Mouse (Mus musculus) kidney, postnatal 0 days (tissue): ENCODE results near the gene Zfp541. TPM values are rescaled to one million over a fixed set of nuclear protein-coding genes. Genes with fewer than 3 reads are reported as not detected.

Experiments
- ATAC-seq: fragments of 200-750 bp; cut with Nextera tagmentation; replicated peaks from 2 replicates; pipeline ENCODE4 v1.8.0; 2017; ENCODE audit warnings: low read depth, moderate number of reproducible peaks, moderate TSS enrichment, moderate library complexity; ENCODE audit not compliant: low FRiP score
- DNase-seq: peaks from one replicate; pipeline ENCODE4 v3.0.0-alpha.2; 2016; ENCODE audit warnings: low spot score
- H3K27ac ChIP-seq: fragments of 300-500 bp; sonication (generic); 2 replicates; pipeline ENCODE4 v1.5.1; 2014; ENCODE audit warnings: mild to moderate bottlenecking
- H3K27me3 ChIP-seq: fragments of 300-500 bp; sonication (generic); 2 replicates; pipeline ENCODE4 v1.6.1; 2014; ENCODE audit warnings: low read length, mixed read lengths; ENCODE audit not compliant: insufficient read depth
- H3K36me3 ChIP-seq: fragments of 300-500 bp; sonication (generic); 2 replicates; pipeline ENCODE4 v1.6.1; 2014; ENCODE audit warnings: low read length, mixed read lengths; ENCODE audit not compliant: insufficient read depth
- H3K4me1 ChIP-seq: fragments of 300-500 bp; sonication (generic); replicated peaks from 2 replicates; pipeline ENCODE4 v1.6.1; 2014; ENCODE audit warnings: antibody characterized with exemption, low read length, mixed read lengths; ENCODE audit not compliant: insufficient read depth
- H3K4me2 ChIP-seq: fragments of 300-500 bp; sonication (generic); 2 replicates; pipeline ENCODE4 v1.6.1; 2014; ENCODE audit warnings: mild to moderate bottlenecking, low read length, moderate library complexity, mixed read lengths
- H3K4me3 ChIP-seq: fragments of 300-500 bp; sonication (generic); replicated peaks from 2 replicates; pipeline ENCODE4 v1.5.1; 2014; ENCODE audit warnings: low read depth, low read length
- H3K9ac ChIP-seq: fragments of 300-500 bp; sonication (generic); 2 replicates; pipeline ENCODE4 v1.6.1; 2014; ENCODE audit warnings: low read depth, low read length
- H3K9me3 ChIP-seq: fragments of 300-500 bp; sonication (generic); replicated peaks from 2 replicates; pipeline ENCODE4 v1.6.1; 2016; ENCODE audit warnings: low read length, inconsistent platforms, mixed read lengths
- CTCF ChIP-seq: IDR thresholded peaks from 2 replicates; pipeline ENCODE4 v1.5.1; 2016; ENCODE audit warnings: antibody characterized with exemption, low read depth, mild to moderate bottlenecking, moderate library complexity
- WGBS: fragments of 180-500 bp; shearing (Covaris S2); extraction: QIAGEN DNeasy Blood & Tissue Kit; methylation state at CpG from one replicate; pipeline ENCODE4 v1.1.7; 2014; 5-methylcytosine and 5-hydroxymethylcytosine counted together
- polyA plus RNA-seq: library from polyadenylated mRNA; unstranded; fragments of >200 nt; fragmentation: Nextera tagmentation; extraction: Ambion mirVana; gene quantifications from 2 replicates; pipeline ENCODE4 v1.2.1, GENCODE M21; 2015

Zfp541 gene
- polyA plus RNA-seq, 1 experiment from 2014 or later = 0.05 TPM

GRCm38 (mm10) chr7:16129846-16130691 lies 68.5 kb downstream of the Zfp541 start:
- ATAC-seq = peak; percentile 72
- H3K4me2 ChIP-seq = peak overlapping the region; percentile 83
- peak overlapping the region; percentile 45 for H3K4me3 ChIP-seq
- H3K36me3 ChIP-seq = peaks cover 1% of the 10 kb centered on the region; the same call in 1 of the 2 replicates
- peak; percentile 87 for DNase-seq
- no peak overlapping the region; the same call in 1 of the 2 replicates for H3K27ac ChIP-seq
- 1% methylated on average over 33 of the region's 38 CpGs for WGBS
- peak overlapping the region; percentile 57 for H3K9ac ChIP-seq
- TF ChIP-seq CTCF = no peak
- H3K9me3 ChIP-seq = no peaks in the 10 kb centered on the region
- peaks cover 9% of the 10 kb centered on the region; the same call in 1 of the 2 replicates for H3K4me1 ChIP-seq
- no peaks in the 10 kb centered on the region for H3K27me3 ChIP-seq

GRCm38 (mm10) chr7:16130956-16131634 lies 69.5 kb downstream of the Zfp541 start:
- peak overlapping the region; percentile 83; the same call in 1 of the 2 replicates for H3K4me2 ChIP-seq
- H3K36me3 ChIP-seq = no peaks in the 10 kb centered on the region
- WGBS = 27% methylated on average over 13 of the region's 13 CpGs
- peak overlapping the region; percentile 45; the same call in 1 of the 2 replicates for H3K4me3 ChIP-seq
- ATAC-seq (no peak), DNase-seq (no peak)
- TF ChIP-seq CTCF = no peak
- no peaks in the 10 kb centered on the region for H3K27me3 ChIP-seq
- H3K27ac ChIP-seq = no peak overlapping the region
- H3K9ac ChIP-seq = no peak overlapping the region
- H3K9me3 ChIP-seq = no peaks in the 10 kb centered on the region
- H3K4me1 ChIP-seq = peaks cover 9% of the 10 kb centered on the region; the same call in 1 of the 2 replicates

- Histone ChIP-seq H3K9me3 (no peaks in the 10 kb centered on the region), H3K36me3 (no peaks in the 10 kb centered on the region), H3K4me1 (peaks cover 9% of the 10 kb centered on the region; the same call in 1 of the 2 replicates), H3K27ac (no peak overlapping the region), H3K4me3 (no peak overlapping the region), H3K9ac (no peak overlapping the region), H3K27me3 (no peaks in the 10 kb centered on the region), H3K4me2 (no peak overlapping the region)
- ATAC-seq = no peak
- 12% methylated on average over 7 of the region's 7 CpGs for WGBS
- no peak for TF ChIP-seq CTCF
- DNase-seq = no peak
Observed at GRCm38 (mm10) chr7:16132161-16132581, 70.6 kb downstream of the Zfp541 start.

- 67% methylated on average over 3 of the region's 3 CpGs for WGBS
- Histone ChIP-seq H3K36me3 (no peaks in the 10 kb centered on the region), H3K4me2 (no peak overlapping the region), H3K9ac (no peak overlapping the region), H3K27ac (no peak overlapping the region), H3K9me3 (no peaks in the 10 kb centered on the region), H3K4me1 (peaks cover 9% of the 10 kb centered on the region; the same call in 1 of the 2 replicates), H3K27me3 (no peaks in the 10 kb centered on the region), H3K4me3 (no peak overlapping the region)
- TF ChIP-seq CTCF = no peak
- ATAC-seq = no peak
- DNase-seq = no peak
Observed at GRCm38 (mm10) chr7:16132926-16133325, 71.3 kb downstream of the Zfp541 start.

GRCm38 (mm10) chr7:16133691-16134090 lies 72.1 kb downstream of the Zfp541 start:
- H3K4me3 ChIP-seq = no peak overlapping the region
- H3K9me3 ChIP-seq = no peaks in the 10 kb centered on the region
- WGBS = 94% methylated on average over 9 of the region's 9 CpGs
- H3K4me1 ChIP-seq = peaks cover 9% of the 10 kb centered on the region; the same call in 1 of the 2 replicates
- H3K36me3 ChIP-seq = no peaks in the 10 kb centered on the region
- no peak for TF ChIP-seq CTCF
- H3K27me3 ChIP-seq = no peaks in the 10 kb centered on the region
- ATAC-seq (no peak), DNase-seq (no peak)
- H3K9ac ChIP-seq = no peak overlapping the region
- no peak overlapping the region for H3K27ac ChIP-seq
- H3K4me2 ChIP-seq = no peak overlapping the region

GRCm38 (mm10) chr7:16134951-16135392 lies 73.4 kb downstream of the Zfp541 start:
- Histone ChIP-seq H3K9me3 (no peaks in the 10 kb centered on the region), H3K4me1 (0 out of 2 replicates have a peak, but pooled peaks cover 5% of the 10 kb centered on the region), H3K4me3 (no peak overlapping the region), H3K27me3 (no peaks in the 10 kb centered on the region), H3K9ac (no peak overlapping the region), H3K27ac (no peak overlapping the region), H3K36me3 (no peaks in the 10 kb centered on the region), H3K4me2 (no peak overlapping the region)
- no peak for TF ChIP-seq CTCF
- DNase-seq (no peak), ATAC-seq (no peak)
- WGBS = 65% methylated on average over 7 of the region's 7 CpGs

Other genes with a start within 250 kb of the Zfp541 start
- gene Obox6, start 222.1 kb upstream of the Zfp541 start, polyA plus RNA-seq = not detected in 2 replicates
- gene Crx, start 181.8 kb upstream of the Zfp541 start, polyA plus RNA-seq = not detected in 2 replicates
- gene Crxos, start 179.2 kb upstream of the Zfp541 start, polyA plus RNA-seq = not detected in 2 replicates
- 751 and 763 TPM in 2 replicates for gene Selenow, start 139.4 kb upstream of the Zfp541 start, polyA plus RNA-seq
- gene Nop53, start 115.7 kb upstream of the Zfp541 start, polyA plus RNA-seq = 213 and 221 TPM in 2 replicates
- gene Ehd2, start 94.2 kb upstream of the Zfp541 start, polyA plus RNA-seq = 24.6 and 26.6 TPM in 2 replicates
- gene Bicra, start 13.9 kb upstream of the Zfp541 start, polyA plus RNA-seq = 3.2 and 3.3 TPM in 2 replicates
- gene Napa, start 36.6 kb downstream of the Zfp541 start, polyA plus RNA-seq = 178 and 193 TPM in 2 replicates
- 21.0 and 24.8 TPM in 2 replicates for gene Kptn, start 58.1 kb downstream of the Zfp541 start, polyA plus RNA-seq
- 0.06 and 0.07 TPM in 2 replicates for gene Slc8a2, start 68.0 kb downstream of the Zfp541 start, polyA plus RNA-seq
- 12.9 and 16.7 TPM in 2 replicates for gene Meis3, start 113.3 kb downstream of the Zfp541 start, polyA plus RNA-seq
- 11.6 and 12.1 TPM in 2 replicates for gene Dhx34, start 160.2 kb downstream of the Zfp541 start, polyA plus RNA-seq
- 0.08 and 0.11 TPM in 2 replicates for gene C5ar2, start 182.3 kb downstream of the Zfp541 start, polyA plus RNA-seq
- gene C5ar1, start 197.7 kb downstream of the Zfp541 start, polyA plus RNA-seq = 3.1 and 3.4 TPM in 2 replicates
- gene Inafm1, start 211.8 kb downstream of the Zfp541 start, polyA plus RNA-seq = 28.2 and 32.0 TPM in 2 replicates
- gene Ccdc9, start 225.0 kb downstream of the Zfp541 start, polyA plus RNA-seq = 14.2 and 17.1 TPM in 2 replicates
- gene Bbc3, start 246.6 kb downstream of the Zfp541 start, polyA plus RNA-seq = 12.4 and 13.1 TPM in 2 replicates